Mouse (Mus musculus) heart, embryonic 14.5 days (tissue): Measurements from ENCODE around the gene Gm6588. TPM values are rescaled to one million over a fixed set of nuclear protein-coding genes. Genes with fewer than 3 reads are reported as not detected.
"Not testable (repeated sequence)": the region's sequence is repeated elsewhere in the genome, so short reads cannot be mapped to it uniquely, and the experiment has no call there.

Source experiments
- ATAC-seq: fragments of 200-750 bp; cut with Nextera tagmentation; 2 replicates; pipeline ENCODE4 v1.8.0; 2017; ENCODE audit warnings: low read depth, moderate TSS enrichment; ENCODE audit not compliant: insufficient number of reproducible peaks, insufficient read depth, low FRiP score
- H3K27ac ChIP-seq, 2 experiments: fragments of 200-500 bp in 1 of 2; fragments of 300-500 bp in 1 of 2; sonication (generic) in 1 of 2; replicated peaks in 1 of 2; 2 replicates each; pipeline ENCODE4 v1.5.1; 2012 to 2014; ENCODE audit warnings: low read depth in 2 of 2, low read length in 2 of 2, control low read depth in 1 of 2, mild to moderate bottlenecking in 1 of 2, mixed read lengths in 1 of 2; ENCODE audit not compliant: control insufficient read depth in 1 of 2, insufficient read depth in 1 of 2
- H3K27me3 ChIP-seq: fragments of 300-500 bp; sonication (generic); 2 replicates; pipeline ENCODE4 v1.6.1; 2014; ENCODE audit warnings: mild to moderate bottlenecking, low read length, control low read depth; ENCODE audit not compliant: control insufficient read depth, insufficient read depth
- H3K36me3 ChIP-seq: fragments of 300-500 bp; sonication (generic); 2 replicates; pipeline ENCODE4 v1.6.1; 2014; ENCODE audit warnings: mild to moderate bottlenecking, control low read depth, low read length, mixed read lengths; ENCODE audit not compliant: control insufficient read depth, insufficient read depth
- H3K4me1 ChIP-seq, 2 experiments: fragments of 200-500 bp in 1 of 2; fragments of 300-500 bp in 1 of 2; sonication (generic) in 1 of 2; 2 replicates each; pipeline ENCODE4 v1.6.1; 2012 to 2014; ENCODE audit warnings: low read length in 2 of 2, control low read depth in 1 of 2, mixed read lengths in 1 of 2; ENCODE audit not compliant: control insufficient read depth in 2 of 2, insufficient read depth in 2 of 2
- H3K4me2 ChIP-seq: fragments of 300-500 bp; sonication (generic); 2 replicates; pipeline ENCODE4 v1.6.1; 2014; ENCODE audit warnings: mild to moderate bottlenecking, low read length
- H3K4me3 ChIP-seq, 2 experiments: fragments of 200-500 bp in 1 of 2; fragments of 300-500 bp in 1 of 2; sonication (generic) in 1 of 2; 2 replicates each; pipeline ENCODE4 v1.5.1; 2012 to 2014; ENCODE audit warnings: low read length in 2 of 2, mild to moderate bottlenecking in 2 of 2, control low read depth in 1 of 2, low read depth in 1 of 2, moderate library complexity in 1 of 2; ENCODE audit not compliant: control insufficient read depth in 1 of 2, insufficient read depth in 1 of 2
- H3K9ac ChIP-seq: fragments of 300-500 bp; sonication (generic); 2 replicates; pipeline ENCODE4 v1.6.1; 2014; ENCODE audit warnings: mild to moderate bottlenecking, low read length
- H3K9me3 ChIP-seq: fragments of 300-500 bp; sonication (generic); 2 replicates; pipeline ENCODE4 v1.6.1; 2016; ENCODE audit warnings: low read length, control low read depth; ENCODE audit not compliant: control insufficient read depth
- WGBS: fragments of 180-500 bp; shearing (Covaris S2); extraction: QIAGEN DNeasy Blood & Tissue Kit; methylation state at CpG from one replicate; pipeline ENCODE4 v1.1.7; 2014; 5-methylcytosine and 5-hydroxymethylcytosine counted together
- polyA plus RNA-seq: library from polyadenylated mRNA; unstranded; fragments of >200 nt; fragmentation: Nextera tagmentation; extraction: Ambion mirVana; gene quantifications from 2 replicates; pipeline ENCODE4 v1.2.1, GENCODE M21; 2014

The Gm6588 gene
- not detected in 2 replicates for polyA plus RNA-seq

GRCm38 (mm10) chr5:112448747-112449440 lies at the start of gene Gm6588:
TSS of gene Gm6588 (plus strand) at chr5:112449426.
- Histone ChIP-seq H3K9ac (no peak within 1 kb of the TSS), H3K9me3 (no peaks in the 10 kb centered on the region), H3K4me2 (no peak within 1 kb of the TSS), H3K4me1 (peaks cover 0 to 3% of the 10 kb centered on the region in 2 experiments; a peak in 1 of 4 replicates), H3K4me3 (no peak within 1 kb of the TSS), H3K36me3 (no peaks in the 10 kb centered on the region), H3K27ac (no peak within 1 kb of the TSS), H3K27me3 (peaks cover 52% of the 10 kb centered on the region)
- no peak for ATAC-seq
- 49% methylated on average over 17 of the region's 18 CpGs for WGBS

DNA sequence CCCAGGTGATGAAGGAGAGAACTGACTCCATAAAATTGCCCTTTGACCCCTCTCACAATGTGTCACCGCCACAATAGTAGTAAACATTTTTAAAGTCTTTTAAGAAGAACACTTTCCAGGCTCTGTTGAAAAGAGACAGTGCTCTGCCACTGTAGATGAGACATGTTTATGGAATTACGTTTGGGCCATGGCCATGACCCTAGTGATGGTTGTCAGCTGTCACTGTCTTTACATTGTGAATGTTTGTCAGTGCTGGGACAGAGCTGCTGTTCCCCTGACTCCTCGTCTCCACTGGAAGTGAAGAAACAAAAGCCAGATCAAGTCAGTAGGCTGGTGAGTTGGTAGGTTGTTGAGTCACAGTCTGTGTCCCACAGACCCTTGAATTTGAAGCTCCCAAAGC lies 46.8 kb upstream of the Gm6588 start:
- 0 out of 2 replicates have a peak, but pooled peaks cover 14% of the 10 kb centered on the region for H3K27me3 ChIP-seq
- ATAC-seq: no peak
- no peaks in the 10 kb centered on the region for H3K36me3 ChIP-seq
- H3K4me1 ChIP-seq: peaks cover 3 to 9% of the 10 kb centered on the region in 2 experiments
- no peak overlapping the region for H3K9ac ChIP-seq
- no peaks in the 10 kb centered on the region for H3K9me3 ChIP-seq
- H3K4me3 ChIP-seq: no peak overlapping the region
- 53% methylated on average over 3 of the region's 3 CpGs for WGBS
- no peak overlapping the region for H3K27ac ChIP-seq
- H3K4me2 ChIP-seq: no peak overlapping the region

DNA sequence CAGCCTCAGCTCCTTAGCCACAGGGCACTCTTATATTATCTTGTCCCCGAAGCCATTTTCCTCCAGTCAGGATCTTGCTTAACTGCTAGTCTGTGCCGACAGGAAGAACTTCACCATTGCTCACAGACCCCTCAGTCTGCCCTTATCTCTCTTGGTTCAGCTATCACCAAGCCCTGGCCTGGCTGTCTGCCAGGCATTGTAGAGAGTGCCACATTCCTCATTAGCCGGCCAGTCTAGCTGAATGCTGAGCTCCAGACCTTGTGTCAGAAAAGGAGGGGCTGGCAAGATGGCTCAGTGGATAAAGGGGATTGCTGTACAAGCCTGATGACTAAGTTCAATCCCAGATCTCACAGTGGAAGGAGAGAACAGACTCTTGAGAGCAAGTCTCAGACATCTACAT lies 43.2 kb upstream of the Gm6588 start:
- no peak; the same call in 1 of the 2 replicates for ATAC-seq
- H3K4me2 ChIP-seq: no peak overlapping the region
- H3K27ac ChIP-seq: no peak overlapping the region
- WGBS: 6% methylated on average over 3 of the region's 3 CpGs
- H3K27me3 ChIP-seq: peaks cover 26% of the 10 kb centered on the region
- H3K9ac ChIP-seq: no peak overlapping the region
- no peaks in the 10 kb centered on the region for H3K9me3 ChIP-seq
- H3K4me1 ChIP-seq: peaks cover 3 to 9% of the 10 kb centered on the region in 2 experiments
- H3K36me3 ChIP-seq: no peaks in the 10 kb centered on the region
- H3K4me3 ChIP-seq: no peak overlapping the region

DNA sequence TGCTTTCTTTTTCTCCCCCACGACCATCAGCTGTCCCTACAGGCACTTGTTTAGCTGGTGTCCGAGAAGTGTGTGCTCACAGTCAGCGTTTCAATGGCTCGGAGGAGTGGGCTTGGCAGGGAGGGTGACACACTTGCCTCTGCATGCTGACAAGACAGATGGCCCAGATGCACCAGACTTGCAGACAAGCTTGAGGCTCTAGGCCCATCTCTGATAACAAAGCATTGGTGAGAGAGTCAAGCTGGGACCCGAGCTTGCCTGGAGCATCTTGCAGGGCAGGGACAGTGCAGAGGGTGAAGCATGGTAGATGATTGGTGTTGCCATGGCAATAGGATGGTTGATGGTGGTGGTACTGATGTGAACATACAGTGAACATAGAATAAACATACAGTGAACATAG lies 40.0 kb upstream of the Gm6588 start:
- Histone ChIP-seq H3K36me3 (no peaks in the 10 kb centered on the region), H3K9me3 (0 out of 2 replicates have a peak, but pooled peaks cover 4% of the 10 kb centered on the region), H3K27me3 (peaks cover 38% of the 10 kb centered on the region), H3K9ac (no peak overlapping the region), H3K4me2 (no peak overlapping the region), H3K4me3 (no peak overlapping the region), H3K27ac (no peak overlapping the region), H3K4me1 (peaks cover 9% of the 10 kb centered on the region in 2 experiments)
- 55% methylated on average over 5 of the region's 5 CpGs for WGBS
- no peak for ATAC-seq

DNA sequence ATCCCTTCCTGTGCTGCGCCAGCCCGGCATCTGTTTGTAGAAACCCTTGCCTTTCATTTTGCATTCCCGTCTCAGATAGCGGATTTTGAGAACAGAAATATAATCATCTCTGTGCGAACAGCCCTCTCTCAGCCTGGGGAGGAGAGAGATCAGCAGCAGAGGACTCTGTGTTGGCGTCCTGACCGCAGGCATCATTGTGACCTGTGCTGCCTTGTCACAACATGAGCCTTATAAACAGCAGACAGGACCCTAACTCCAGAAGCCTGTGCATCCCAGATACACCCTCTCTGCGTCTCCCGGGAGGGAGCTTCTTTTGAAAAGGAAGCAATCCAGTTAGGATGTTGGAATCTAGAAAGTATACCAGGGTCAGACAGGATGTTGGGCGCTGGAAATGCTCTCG lies 38.2 kb upstream of the Gm6588 start:
- Histone ChIP-seq H3K4me1 (peaks cover 2 to 6% of the 10 kb centered on the region in 2 experiments), H3K27ac (no peak overlapping the region), H3K27me3 (peaks cover 38% of the 10 kb centered on the region), H3K9ac (no peak overlapping the region), H3K9me3 (0 out of 2 replicates have a peak, but pooled peaks cover 4% of the 10 kb centered on the region), H3K4me2 (no peak overlapping the region), H3K36me3 (no peaks in the 10 kb centered on the region), H3K4me3 (no peak overlapping the region)
- WGBS: 37% methylated on average over 11 of the region's 11 CpGs
- ATAC-seq: no peak

GRCm38 (mm10) chr5:112411514-112412335 lies 37.5 kb upstream of the Gm6588 start:
- no peak overlapping the region for H3K27ac ChIP-seq
- 0 out of 2 replicates have a peak, but pooled peaks cover 4% of the 10 kb centered on the region for H3K9me3 ChIP-seq
- no peak overlapping the region for H3K9ac ChIP-seq
- peaks cover 0 to 6% of the 10 kb centered on the region in 2 experiments; a peak in 1 of 4 replicates for H3K4me1 ChIP-seq
- H3K27me3 ChIP-seq: peaks cover 43% of the 10 kb centered on the region
- WGBS: 11% methylated on average over 19 of the region's 19 CpGs
- no peak for ATAC-seq
- H3K4me2 ChIP-seq: no peak overlapping the region
- no peak overlapping the region for H3K4me3 ChIP-seq
- no peaks in the 10 kb centered on the region for H3K36me3 ChIP-seq

- H3K4me1 ChIP-seq, H3K36me3 ChIP-seq, H3K9me3 ChIP-seq, H3K27ac ChIP-seq, ATAC-seq, H3K4me2 ChIP-seq, H3K9ac ChIP-seq, H3K4me3 ChIP-seq: not testable (repeated sequence)
- WGBS: 72% methylated on average over 4 of the region's 4 CpGs
- H3K27me3 ChIP-seq: peaks cover 46% of the 10 kb centered on the region
Observed at GRCm38 (mm10) chr5:112412781-112413180, 36.4 kb upstream of the Gm6588 start.
